Mouse (Mus musculus) MEL (cell line): Measurements from ENCODE around the gene Fam173a. TPM values are rescaled to one million over a fixed set of nuclear protein-coding genes. Genes with fewer than 3 reads are reported as not detected.

ENCODE experiments used
- DNase-seq: peaks from one replicate; pipeline ENCODE4 v3.0.0; 2011; ENCODE audit warnings: low read depth, low spot score
- H3K27ac ChIP-seq: 2 replicates; pipeline ENCODE4 v1.5.1; 2012; ENCODE audit warnings: low read depth, mild to moderate bottlenecking, control low read depth, low read length, moderate library complexity; ENCODE audit not compliant: control insufficient read depth
- H3K27me3 ChIP-seq, 2 experiments: fragments of 150-350 bp in 1 of 2; sonication (generic) in 1 of 2; 2 replicates each; pipeline ENCODE4 v1.6.1; 2012; ENCODE audit warnings: low read length in 2 of 2, mild to moderate bottlenecking in 2 of 2, improper control_type of control experiment in 1 of 2, moderate library complexity in 1 of 2; ENCODE audit not compliant: insufficient read depth in 2 of 2, control insufficient read depth in 1 of 2
- H3K36me3 ChIP-seq, 2 experiments: 2 replicates each; pipeline ENCODE4 v1.6.1; 2012 to 2014; ENCODE audit warnings: low read length in 2 of 2, improper control_type of control experiment in 1 of 2, inconsistent platforms in 1 of 2, mild to moderate bottlenecking in 1 of 2; ENCODE audit not compliant: insufficient read depth in 2 of 2, control insufficient read depth in 1 of 2
- H3K4me1 ChIP-seq, 2 experiments: fragments of 150-350 bp in 1 of 2; sonication (generic) in 1 of 2; 2 replicates each; pipeline ENCODE4 v1.6.1; 2012; ENCODE audit warnings: low read length in 2 of 2, improper control_type of control experiment in 1 of 2, mild to moderate bottlenecking in 1 of 2; ENCODE audit not compliant: insufficient read depth in 2 of 2, control insufficient read depth in 1 of 2
- H3K4me3 ChIP-seq, 2 experiments: fragments of 150-350 bp in 1 of 2; sonication (generic) in 1 of 2; 2 replicates each; pipeline ENCODE4 v1.5.1; 2012; ENCODE audit warnings: low read depth in 2 of 2, low read length in 2 of 2, mild to moderate bottlenecking in 2 of 2, moderate library complexity in 2 of 2, control low read depth in 1 of 2, improper control_type of control experiment in 1 of 2; ENCODE audit not compliant: control insufficient read depth in 1 of 2, insufficient read depth in 1 of 2
- H3K79me2 ChIP-seq: 2 replicates; pipeline ENCODE4 v1.6.1; 2012; ENCODE audit warnings: mild to moderate bottlenecking, low read length, moderate library complexity; ENCODE audit not compliant: control insufficient read depth, poor library complexity, insufficient read depth
- H3K9ac ChIP-seq: 2 replicates; pipeline ENCODE4 v1.6.1; 2012; ENCODE audit warnings: low read depth, mild to moderate bottlenecking, control low read depth, low read length, moderate library complexity; ENCODE audit not compliant: control insufficient read depth, poor library complexity, severe bottlenecking
- H3K9me3 ChIP-seq: fragments of 150-350 bp; sonication (generic); replicated peaks from 2 replicates; pipeline ENCODE4 v1.6.1; 2012; ENCODE audit warnings: mild to moderate bottlenecking, low read length, improper control_type of control experiment, moderate library complexity; ENCODE audit not compliant: insufficient read depth
- BHLHE40 ChIP-seq: IDR thresholded peaks from 2 replicates; pipeline ENCODE4 v1.6.1; 2012; ENCODE audit warnings: low read depth, mild to moderate bottlenecking, inconsistent platforms, low read length, improper control_type of control experiment, borderline replicate concordance
- CTCF ChIP-seq, 3 experiments: IDR thresholded peaks in 2 of 3; conservative IDR thresholded peaks in 1 of 3; 2 replicates each; pipeline ENCODE4 v1.5.1; 2011 to 2012; ENCODE audit warnings: low read length in 3 of 3, low read depth in 2 of 3, mild to moderate bottlenecking in 2 of 3, improper control_type of control experiment in 1 of 3, inconsistent platforms in 1 of 3, mixed read lengths in 1 of 3, moderate library complexity in 1 of 3; ENCODE audit not compliant: control insufficient read depth in 1 of 3, insufficient read depth in 1 of 3, poor library complexity in 1 of 3, severe bottlenecking in 1 of 3
- E2F4 ChIP-seq: IDR thresholded peaks from 2 replicates; pipeline ENCODE4 v1.6.1; 2011; ENCODE audit warnings: low read depth, low read length, improper control_type of control experiment, borderline replicate concordance
- ELF1 ChIP-seq: IDR thresholded peaks from 2 replicates; pipeline ENCODE4 v1.6.1; 2014; ENCODE audit warnings: low read depth, mild to moderate bottlenecking, inconsistent platforms, low read length, improper control_type of control experiment, moderate library complexity
- ETS1 ChIP-seq: IDR thresholded peaks from 2 replicates; pipeline ENCODE4 v1.6.1; 2012; ENCODE audit warnings: low read depth, mild to moderate bottlenecking, inconsistent platforms, low read length, improper control_type of control experiment, moderate library complexity
- HCFC1 ChIP-seq: IDR thresholded peaks from 2 replicates; pipeline ENCODE4 v1.6.1; 2012; ENCODE audit warnings: low read depth, mild to moderate bottlenecking, inconsistent platforms, low read length, improper control_type of control experiment, moderate library complexity
- KAT2A ChIP-seq: conservative IDR thresholded peaks from 2 replicates; pipeline ENCODE4 v1.6.1; 2012; ENCODE audit warnings: low read depth, low read length, improper control_type of control experiment, inconsistent platforms
- MAFK ChIP-seq: IDR thresholded peaks from 2 replicates; pipeline ENCODE4 v1.6.1; 2011; ENCODE audit warnings: low read depth, mild to moderate bottlenecking, low read length, improper control_type of control experiment, borderline replicate concordance
- MAX ChIP-seq: IDR thresholded peaks from 2 replicates; pipeline ENCODE4 v1.6.1; 2011; ENCODE audit warnings: low read length, improper control_type of control experiment
- MXI1 ChIP-seq: IDR thresholded peaks from 2 replicates; pipeline ENCODE4 v1.6.1; 2011; ENCODE audit warnings: mild to moderate bottlenecking, low read depth, low read length, improper control_type of control experiment
- MYB ChIP-seq: IDR thresholded peaks from 2 replicates; pipeline ENCODE4 v1.6.1; 2011; ENCODE audit warnings: mild to moderate bottlenecking, low read depth, low read length, improper control_type of control experiment
- NRF1 ChIP-seq: IDR thresholded peaks from 2 replicates; pipeline ENCODE4 v1.6.1; 2014; ENCODE audit warnings: low read depth, mild to moderate bottlenecking, inconsistent platforms, low read length, improper control_type of control experiment, moderate library complexity; ENCODE audit not compliant: poor library complexity, insufficient read depth, severe bottlenecking
- SIN3A ChIP-seq: IDR thresholded peaks from 2 replicates; pipeline ENCODE4 v1.6.1; 2012; ENCODE audit warnings: low read length, improper control_type of control experiment, inconsistent platforms
- SMC3 ChIP-seq: IDR thresholded peaks from 2 replicates; pipeline ENCODE4 v1.6.1; 2011; ENCODE audit warnings: low read depth, low read length, improper control_type of control experiment
- TAL1 ChIP-seq: IDR thresholded peaks from 2 replicates; pipeline ENCODE4 v1.6.1; 2012; ENCODE audit warnings: mild to moderate bottlenecking, inconsistent platforms, low read length, moderate library complexity, mixed read lengths
- TBP ChIP-seq: IDR thresholded peaks from 2 replicates; pipeline ENCODE4 v1.8.0; 2011; ENCODE audit warnings: low read depth, low read length, improper control_type of control experiment
- UBTF ChIP-seq: IDR thresholded peaks from 2 replicates; pipeline ENCODE4 v1.6.1; 2012; ENCODE audit warnings: low read depth, mild to moderate bottlenecking, inconsistent platforms, low read length, improper control_type of control experiment, moderate library complexity, borderline replicate concordance; ENCODE audit not compliant: insufficient read depth
- USF1 ChIP-seq: IDR thresholded peaks from 2 replicates; pipeline ENCODE4 v1.6.1; 2014; ENCODE audit warnings: low read depth, mild to moderate bottlenecking, inconsistent platforms, low read length, improper control_type of control experiment, moderate library complexity
- USF2 ChIP-seq, 2 experiments: IDR thresholded peaks; 2 replicates each; pipeline ENCODE4 v1.6.1; 2011 to 2012; ENCODE audit warnings: improper control_type of control experiment in 2 of 2, low read length in 2 of 2, borderline replicate concordance in 1 of 2, inconsistent platforms in 1 of 2, low read depth in 1 of 2, mild to moderate bottlenecking in 1 of 2; ENCODE audit not compliant: insufficient read depth in 1 of 2
- ZC3H11A ChIP-seq: IDR thresholded peaks from 2 replicates; pipeline ENCODE4 v1.6.1; 2012; ENCODE audit warnings: low read depth, mild to moderate bottlenecking, inconsistent platforms, low read length, improper control_type of control experiment
- polyA plus RNA-seq, 2 experiments: library from polyadenylated mRNA; stranded (reverse) in 1 of 2; unstranded in 1 of 2; fragments of >175 nt in 1 of 2; fragments of >200 nt in 1 of 2; gene quantifications; 2 replicates each; pipeline versions ENCODE4 v1.2.1 to v1.2.4; 2012; ENCODE audit warnings: low replicate concordance in 2 of 2, low read depth in 1 of 2; ENCODE audit not compliant: insufficient read length in 2 of 2, insufficient read depth in 1 of 2, missing spikeins in 1 of 2
- total RNA-seq: library from RNA; depleted of rRNA; stranded (reverse); fragments of 300-350 nt; gene quantifications from 2 replicates; pipeline ENCODE4 v1.2.3, GENCODE M21; 2012

Fam173a gene
- total and polyA plus RNA-seq, 3 experiments: 36.6 to 39.0 TPM; not detected in 1

- Histone ChIP-seq H3K27me3 (peaks cover 3 to 6% of the 10 kb centered on the region in 2 experiments; a peak in 2 of 4 replicates), H3K79me2 (no peaks in the 10 kb centered on the region)
Observed at GRCm38 (mm10) chr17:25806507-25806906, 13.8 kb upstream of the Fam173a start.

GRCm38 (mm10) chr17:25802825-25803517, 10.3 kb upstream of the Fam173a start:
- no peak for TF ChIP-seq SIN3A
- no peak for TF ChIP-seq KAT2A
- TF ChIP-seq ZC3H11A: no peak
- no peak for TF ChIP-seq USF2 (IDR thresholded peaks at IDR 0.05; ENCODE audit: borderline replicate concordance in 1 of 2, insufficient read depth in 1 of 2, low read depth in 1 of 2, low read length in 2 of 2)
- TF ChIP-seq NRF1: no peak
- TF ChIP-seq UBTF: no peak
- no peak for TF ChIP-seq MAX
- no peak for TF ChIP-seq TBP
- Histone ChIP-seq H3K79me2 (no peaks in the 10 kb centered on the region), H3K27me3 (peaks cover 3 to 5% of the 10 kb centered on the region in 2 experiments; a peak in 1 of 4 replicates)

More at GRCm38 (mm10) chr17:25806507-25806906, 13.8 kb upstream of the Fam173a start:
- Histone ChIP-seq H3K36me3 (no peaks in the 10 kb centered on the region), H3K9ac (no peak overlapping the region), H3K27ac (no peak overlapping the region), H3K4me3 (no peak overlapping the region), H3K9me3 (no peaks in the 10 kb centered on the region), H3K4me1 (peaks cover 0 to 8% of the 10 kb centered on the region in 2 experiments; a peak in 1 of 4 replicates)
- TF ChIP-seq BHLHE40: no peak
- TF ChIP-seq E2F4: no peak
- no peak for DNase-seq

GRCm38 (mm10) chr17:25801029-25801428, 8.3 kb upstream of the Fam173a start:
- Histone ChIP-seq H3K4me1 (peaks cover 0 to 7% of the 10 kb centered on the region in 2 experiments; a peak in 1 of 4 replicates), H3K79me2 (peaks cover 8% of the 10 kb centered on the region), H3K27me3 (peaks cover 3 to 5% of the 10 kb centered on the region in 2 experiments; a peak in 1 of 4 replicates), H3K36me3 (peaks cover 0 to 4% of the 10 kb centered on the region in 2 experiments; a peak in 1 of 4 replicates), H3K4me3 (no peak overlapping the region), H3K27ac (no peak overlapping the region), H3K9me3 (no peaks in the 10 kb centered on the region), H3K9ac (0 out of 2 replicates have a peak overlapping the region, but pooled peaks have one; percentile 20)
- peak; percentile 86 for DNase-seq
- TF ChIP-seq BHLHE40 (peak; percentile 42; the same call in 1 of the 2 replicates), MAFK (no peak), ELF1 (peak; percentile 67), USF2 (IDR thresholded peaks at IDR 0.05; ENCODE audit: borderline replicate concordance in 1 of 2, insufficient read depth in 1 of 2, low read depth in 1 of 2, low read length in 2 of 2) (no peak), MXI1 (0 out of 2 replicates have a peak, but pooled peaks have one; percentile 48), USF1 (no peak), CTCF (IDR thresholded peaks at IDR 0.05 in 2 of 3, conservative IDR thresholded peaks at IDR 0.05 in 1 of 3; ENCODE audit: control insufficient read depth in 1 of 3, insufficient read depth in 1 of 3, low read depth in 2 of 3, low read length in 3 of 3, poor library complexity in 1 of 3, severe bottlenecking in 1 of 3) (peak in 2 of 3 experiments; percentile 85 to 89), SIN3A (peak; percentile 75; the same call in 1 of the 2 replicates), ZC3H11A (peak; percentile 95), MYB (no peak), HCFC1 (peak; percentile 63), TAL1 (no peak), SMC3 (peak; percentile 92), NRF1 (0 out of 2 replicates have a peak, but pooled peaks have one; percentile 22), ETS1 (no peak)

More at GRCm38 (mm10) chr17:25802825-25803517, 10.3 kb upstream of the Fam173a start:
- Histone ChIP-seq H3K4me1 (peaks cover 0 to 8% of the 10 kb centered on the region in 2 experiments; a peak in 1 of 4 replicates), H3K4me3 (no peak overlapping the region), H3K36me3 (no peaks in the 10 kb centered on the region), H3K27ac (no peak overlapping the region), H3K9ac (no peak overlapping the region), H3K9me3 (no peaks in the 10 kb centered on the region)
- no peak for DNase-seq
